Mouse (Mus musculus) cerebellum, adult 11-12 months (tissue): ENCODE measurements around the gene Sec14l2.

Source experiments
- DNase-seq: peaks from one replicate; pipeline ENCODE4 v3.0.0; 2022

The Sec14l2 gene

GRCm38 (mm10) chr11:4122742-4123579 is at the start of gene Sec14l2:
TSS of gene Sec14l2 (minus strand) at chr11:4123415.
- DNase-seq: no peak

DNA sequence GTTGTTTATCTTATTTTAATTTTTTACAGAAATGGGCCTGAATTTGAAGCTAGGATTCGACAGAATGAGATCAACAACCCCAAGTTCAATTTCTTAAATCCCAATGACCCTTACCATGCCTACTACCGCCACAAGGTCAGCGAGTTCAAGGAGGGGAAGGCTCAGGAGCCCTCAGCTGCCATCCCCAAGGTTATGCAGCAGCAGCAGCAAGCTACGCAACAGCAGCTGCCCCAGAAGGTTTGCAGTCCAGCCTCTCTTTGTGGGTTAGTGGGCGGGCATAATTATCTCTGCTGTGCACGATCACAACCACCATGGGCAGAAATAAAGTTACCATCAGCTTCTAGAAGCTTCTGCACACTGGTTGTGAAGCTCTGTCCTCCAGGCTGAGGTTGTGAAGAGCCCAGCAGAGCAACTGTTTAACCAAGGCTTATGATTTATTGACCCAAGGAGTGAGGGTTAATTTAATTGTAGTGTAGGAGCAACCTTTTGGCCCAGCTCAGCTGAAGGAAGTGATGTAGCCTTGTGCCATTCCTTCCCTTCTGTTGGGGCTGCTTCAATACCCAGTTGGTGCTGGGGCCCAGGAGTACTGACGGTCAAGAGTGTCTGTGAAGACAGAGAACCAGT is 43.4 kb upstream of the Sec14l2 start:
- DNase-seq: no peak

GRCm38 (mm10) chr11:4164701-4165100 is 41.5 kb upstream of the Sec14l2 start:
- no peak for DNase-seq

DNA sequence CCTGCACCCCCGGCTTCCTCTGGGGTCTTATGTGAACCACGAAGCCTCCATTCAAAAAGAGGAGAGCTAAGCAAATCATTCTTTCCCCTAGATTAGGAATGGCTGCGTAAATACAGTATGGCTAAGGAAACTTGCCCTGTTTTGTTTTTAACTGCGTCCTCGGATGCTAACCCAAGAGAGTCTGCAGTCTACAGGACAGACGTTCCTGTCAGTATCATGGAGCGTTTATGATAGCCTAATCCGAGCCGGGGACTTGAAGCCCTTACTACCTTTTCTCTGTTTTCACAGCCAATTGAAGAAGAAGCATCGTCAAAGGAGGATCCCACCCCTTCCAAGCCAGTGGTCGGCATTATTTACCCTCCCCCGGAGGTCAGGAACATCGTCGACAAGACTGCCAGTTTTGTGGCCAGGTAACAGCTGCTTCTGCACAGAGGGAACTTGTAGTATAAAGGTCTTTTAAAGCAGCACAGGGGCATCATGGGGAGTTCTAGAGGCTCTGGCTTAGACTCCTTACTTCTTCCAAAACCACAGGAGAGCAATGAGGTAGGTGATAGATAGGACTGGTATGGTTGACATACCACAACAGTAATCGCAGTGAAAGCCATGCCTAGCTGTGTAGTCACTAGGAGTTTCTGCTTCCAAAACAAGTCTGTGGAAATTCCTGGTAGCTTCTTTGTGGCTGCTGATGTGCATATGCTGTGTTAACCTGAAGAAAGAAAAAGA is 37.7 kb upstream of the Sec14l2 start:
- DNase-seq: no peak

DNA sequence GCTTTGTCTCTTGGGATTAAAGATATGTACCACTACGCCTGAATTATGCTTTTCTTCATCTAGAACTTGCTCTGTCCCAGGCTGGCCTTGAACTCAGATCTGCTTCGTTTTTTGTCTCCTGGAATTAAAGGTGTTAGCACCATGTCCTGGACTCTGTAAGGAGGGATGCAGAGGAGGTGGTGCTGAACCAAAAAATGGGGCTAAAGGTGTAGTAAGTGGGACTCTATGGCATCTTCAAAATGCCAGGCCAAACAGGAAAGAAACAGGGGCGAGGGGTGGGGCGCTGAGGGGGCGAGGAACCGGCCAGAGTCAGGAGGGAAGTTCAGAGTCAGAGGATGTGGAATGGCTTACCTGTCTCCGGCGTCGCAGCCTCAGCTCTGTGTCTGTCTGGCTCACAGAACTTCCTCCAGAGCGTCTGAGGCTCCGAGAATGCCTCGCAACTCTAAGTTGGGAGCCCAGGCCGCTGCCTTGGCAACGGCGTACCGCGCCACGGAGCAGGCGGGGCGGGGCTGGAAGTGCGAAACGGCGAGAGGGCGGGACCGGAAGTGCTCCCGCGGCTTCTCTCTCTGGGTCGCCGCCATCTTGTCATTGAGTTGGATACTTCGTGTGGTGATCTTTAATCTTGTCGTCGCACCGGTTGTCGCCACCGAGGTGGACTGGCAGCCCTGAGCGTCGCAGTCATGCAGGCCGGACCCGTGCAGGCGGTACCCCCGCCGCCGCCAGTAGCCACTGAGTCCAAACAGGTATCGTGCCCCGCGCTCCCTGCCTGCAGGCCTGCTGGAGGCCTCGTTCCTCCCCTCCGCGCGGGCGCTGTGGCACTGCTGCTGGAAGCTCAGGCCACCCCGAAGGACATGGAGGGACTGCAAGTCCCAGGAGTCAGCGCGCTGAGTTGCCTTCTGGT is 36.8 kb upstream of the Sec14l2 start, which contains the start of the genes Ccdc157 and Sf3a1:
Gene Ccdc157, minus strand, starts transcription at position 486 of the 901 bp plus-strand sequence.
Gene Sf3a1, plus strand, starts transcription at position 543 of the 901 bp plus-strand sequence.
- peak; percentile 89 for DNase-seq

DNA sequence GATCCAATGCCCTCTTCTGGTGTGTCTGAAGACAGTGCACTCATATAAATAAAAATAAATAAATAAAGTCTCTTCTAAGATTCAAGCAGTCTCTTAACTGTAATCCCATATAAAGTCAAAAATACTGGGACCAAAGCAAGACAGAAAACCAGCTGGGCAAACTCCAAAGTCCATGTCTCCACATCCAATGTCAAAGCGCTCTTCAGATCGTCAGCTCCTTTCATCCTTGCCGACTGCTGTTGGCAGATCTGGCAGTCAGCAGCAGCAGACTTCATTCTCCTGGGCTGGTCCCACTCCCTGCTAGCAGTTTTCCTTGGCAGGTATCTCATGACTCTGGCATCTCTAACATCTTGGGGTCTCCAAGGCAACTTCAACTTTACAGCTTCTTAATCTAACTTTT is 35.5 kb upstream of the Sec14l2 start:
- DNase-seq: no peak

- DNase-seq: no peak
Measured at GRCm38 (mm10) chr11:4155641-4156040, 32.4 kb upstream of the Sec14l2 start.

- no peak for DNase-seq
Measured at GRCm38 (mm10) chr11:4153694-4154093, 30.5 kb upstream of the Sec14l2 start.

DNA sequence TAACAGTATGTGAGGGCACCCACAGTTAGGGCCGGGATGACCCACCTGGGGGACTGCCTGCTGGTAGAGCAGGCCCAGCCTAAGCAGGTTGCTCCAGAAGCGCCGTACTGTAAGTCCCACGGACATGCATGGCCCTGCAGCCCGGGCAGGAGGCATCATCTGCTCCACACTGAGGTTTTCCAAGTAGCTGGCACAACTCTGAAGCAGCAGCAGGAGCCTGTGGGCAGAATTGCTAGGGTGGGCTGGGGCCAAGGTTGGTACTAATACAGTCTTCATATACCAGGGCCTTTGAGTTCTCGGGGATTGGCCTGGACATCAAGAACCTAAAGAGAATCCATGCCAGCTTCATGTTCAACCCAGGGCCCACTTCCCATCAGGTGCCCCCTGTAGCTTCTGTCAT is 26.7 kb upstream of the Sec14l2 start:
- no peak for DNase-seq

DNA sequence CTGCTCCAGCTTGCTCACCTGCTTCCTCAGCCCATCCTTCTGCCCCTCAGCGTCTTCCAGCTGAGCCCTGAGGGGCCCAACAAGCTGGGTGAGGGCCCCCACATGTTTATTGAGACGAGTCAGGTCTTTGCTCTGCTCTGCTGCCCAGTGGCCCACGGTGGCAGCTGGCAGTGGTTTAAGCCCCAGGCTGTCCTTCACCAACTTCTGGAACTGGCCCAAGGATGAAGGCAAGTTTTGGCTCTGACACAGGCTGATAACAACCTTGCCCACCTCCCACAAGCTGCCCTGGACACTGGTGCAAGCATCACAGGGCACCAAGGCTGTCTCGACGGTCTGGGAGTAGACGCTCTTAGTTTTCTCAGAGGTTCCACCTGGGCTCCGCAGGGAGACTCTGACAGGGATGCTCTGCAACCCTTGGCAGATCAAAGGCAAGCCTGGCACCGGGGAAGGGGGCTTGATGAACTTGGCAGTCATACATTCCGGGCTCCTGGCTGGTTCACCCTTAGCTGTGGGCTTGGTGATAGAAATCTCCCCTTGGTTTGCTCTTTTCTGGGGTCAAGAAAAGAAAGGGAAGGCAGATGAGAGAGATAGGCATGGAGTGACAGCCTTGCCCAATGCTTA is 25.4 kb upstream of the Sec14l2 start:
- no peak for DNase-seq

- DNase-seq: no peak
Measured at GRCm38 (mm10) chr11:4148120-4148519, 24.9 kb upstream of the Sec14l2 start.

GRCm38 (mm10) chr11:4147098-4147497 is 23.9 kb upstream of the Sec14l2 start:
- no peak for DNase-seq

GRCm38 (mm10) chr11:4146381-4146780 is 23.2 kb upstream of the Sec14l2 start:
- no peak for DNase-seq

DNA sequence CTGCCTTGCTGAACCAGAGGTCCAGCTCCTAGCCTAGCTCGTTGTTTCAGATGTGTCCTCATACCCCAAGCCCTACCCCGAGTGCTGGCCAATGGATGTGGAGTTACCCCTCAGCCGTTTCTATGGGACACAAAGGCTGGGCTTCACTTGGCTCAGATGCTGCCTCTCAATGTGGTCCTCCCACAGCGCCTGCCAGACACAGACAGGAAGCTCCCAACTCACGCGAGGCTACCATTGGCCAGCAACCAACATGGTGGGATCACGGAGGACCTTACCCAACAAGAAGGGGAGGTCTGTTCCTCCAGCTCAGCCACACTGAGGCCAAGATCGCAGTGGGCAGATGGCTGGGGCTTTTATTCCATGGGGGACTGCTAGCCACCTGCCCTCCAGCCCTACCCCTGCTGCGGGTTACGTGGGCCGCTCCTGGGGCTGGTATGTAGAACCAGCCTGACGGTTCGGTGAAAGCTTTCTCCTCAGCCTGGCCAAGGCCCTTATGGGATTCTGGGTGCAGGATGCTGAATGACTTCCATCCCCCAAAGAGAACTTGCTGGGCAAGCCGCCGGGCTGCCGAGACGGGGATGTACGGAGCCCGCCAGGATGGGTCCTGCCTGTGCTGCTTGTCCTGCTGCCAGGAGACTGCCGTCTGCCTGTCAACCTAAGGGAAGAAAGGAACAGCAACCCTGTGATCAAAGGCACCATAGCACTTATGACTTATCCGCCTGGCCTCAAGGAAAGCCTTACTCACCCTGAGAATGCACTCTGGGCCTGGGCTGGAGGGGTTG is 20.3 kb upstream of the Sec14l2 start:
- no peak for DNase-seq

DNA sequence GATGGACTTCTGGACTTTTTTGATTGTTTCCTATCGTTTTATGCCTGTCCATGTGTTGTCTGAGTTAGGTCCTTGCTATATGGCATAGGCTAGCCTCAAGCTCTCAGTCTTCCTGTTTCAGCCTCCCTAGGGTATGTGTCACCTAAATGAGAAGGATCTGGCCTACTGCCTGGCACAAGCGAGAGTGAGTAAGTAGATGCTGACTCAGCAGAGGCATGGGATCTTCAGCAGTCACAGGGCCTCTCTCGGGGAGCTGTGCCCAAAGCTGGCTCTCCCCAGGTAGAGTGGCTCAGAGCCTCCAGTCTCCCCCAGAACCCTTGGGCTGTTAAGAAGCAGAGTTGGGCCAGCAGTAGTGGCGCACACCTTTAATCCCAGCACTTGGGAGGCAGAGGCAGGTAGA is 19.1 kb upstream of the Sec14l2 start:
- no peak for DNase-seq

DNA sequence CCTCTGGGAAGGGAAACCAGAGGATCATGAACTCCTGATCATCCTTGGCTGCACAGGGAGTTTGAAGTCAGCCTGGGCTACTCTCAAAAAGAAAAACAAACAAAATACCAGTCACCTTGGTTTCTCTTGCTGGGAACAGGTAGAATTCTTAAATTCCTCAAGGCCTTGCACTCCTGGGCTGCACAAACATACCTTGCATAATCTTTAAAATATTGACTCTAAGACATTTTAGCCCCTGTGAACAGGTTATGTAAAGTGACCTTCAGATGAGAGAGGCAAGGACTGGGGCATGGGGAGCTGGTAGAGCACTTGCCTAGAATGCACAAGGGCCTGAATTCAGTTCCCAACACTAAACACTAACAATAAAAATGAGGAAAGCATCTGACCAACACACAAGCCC is 18.3 kb upstream of the Sec14l2 start:
- no peak for DNase-seq

DNA sequence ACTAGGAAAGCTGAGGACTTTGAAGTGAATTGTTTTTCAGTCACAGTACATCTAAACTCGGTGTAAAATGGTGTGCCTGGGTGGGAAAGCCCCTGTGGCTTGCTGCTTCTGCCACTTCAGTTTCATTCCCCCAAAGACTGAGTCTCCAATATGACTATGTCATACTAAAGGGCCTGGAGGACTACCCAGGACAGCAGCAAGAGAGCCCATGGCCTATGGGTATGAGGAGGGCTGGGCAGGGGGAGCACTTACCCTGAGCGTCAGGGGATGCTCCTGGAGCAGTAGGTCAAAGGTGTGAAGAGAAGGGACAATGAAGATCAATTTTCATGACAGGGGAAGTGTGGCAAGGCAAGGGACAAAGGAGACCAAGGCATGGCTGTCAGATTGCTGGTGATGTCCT is 15.7 kb upstream of the Sec14l2 start:
- no peak for DNase-seq

- peak; percentile 84 for DNase-seq
Measured at GRCm38 (mm10) chr11:4134986-4135935, 12.0 kb upstream of the Sec14l2 start, which contains the start of gene Rnf215. TSS of gene Rnf215 (plus strand) at chr11:4135202.

- DNase-seq: no peak
Measured at GRCm38 (mm10) chr11:4134400-4134799, 11.2 kb upstream of the Sec14l2 start.

GRCm38 (mm10) chr11:4133450-4133849 is 10.2 kb upstream of the Sec14l2 start:
- no peak for DNase-seq
